9 mouse cellular contexts compared by ENCODE assay signal in genomic region chr7:137313904-137314691, GRCm38 (mm10). TPM values are rescaled to one million over a fixed set of nuclear protein-coding genes. Genes with fewer than 3 reads are reported as not detected.
DNase-seq lines count a peak whose midpoint lies in the region; TF ChIP-seq lines count a peak whose summit lies in the region.
"Had no signal": no experiment of that assay in that cellular context is flagged by ENCODE, and none has a peak within 500 bp of the region (broad histone marks: within the 10 kb centered on the region; RNA-seq: fewer than 3 reads in every experiment).

Gene Ebf3 (minus strand): TSS chr7:137314445.

- H3K4me3 ChIP-seq in layer of hippocampus, adult 2 months: peak within 1 kb of the TSS; percentile 36

- TF ChIP-seq CTCF in layer of hippocampus, adult 2 months (conservative IDR thresholded peaks at IDR 0.05): no peak

- intact Hi-C loops in left cerebral cortex, postnatal 36 days (cut with DNase I): loop anchor here (10.0 kb wide), 1 partner anchor 489 kb away; no protein-coding TSS in a partner anchor

- H3K27ac ChIP-seq in layer of hippocampus, adult 2 months: no peak within 1 kb of the TSS

- no peak for DNase-seq in layer of hippocampus, adult 2 months (ENCODE audit: low spot score in 2 of 2)
- no peak for DNase-seq in layer of hippocampus, adult 18-20 months (ENCODE audit: low spot score in 2 of 2)
- peak; percentile 81 for DNase-seq in embryo, embryonic 11.5 days (ENCODE audit: low read depth, low spot score)
- DNase-seq in heart, adult 9 months (ENCODE audit: low spot score in 2 of 2): peak; percentile 89
- peak; percentile 55 for DNase-seq in kidney, adult 9 months
- peak; percentile 76 for DNase-seq in lung, postnatal 10 days
- peak; percentile 86 for DNase-seq in skeletal muscle tissue, adult 2 months (ENCODE audit: low read depth, low spot score)
- DNase-seq in left cerebral cortex, postnatal 36 days (ENCODE audit: low spot score in 2 of 2): no peak

RNA-seq across cellular contexts. Expression of gene Ebf3, which starts in this region (rescaled TPM):
- total RNA-seq in layer of hippocampus, adult 2 months (2021): 1 to 10 TPM in 1 of 2 experiments, under 1 TPM in 1; 0.66 to 1.3 TPM
- under 1 TPM; 0.47 to 0.68 TPM for total RNA-seq in layer of hippocampus, adult 18-20 months (2021)
- total RNA-seq in left cerebral cortex, postnatal 36 days (2021): under 1 TPM; 0.32 to 0.72 TPM
- total RNA-seq: MEL had no signal

Comparison
In these comparisons a context has a peak if more than half of its experiments do, and no peak if none do; other contexts are left out.
1. DNase-seq: peak in embryo, embryonic 11.5 days (single experiment), heart, adult 9 months (2 of 2), kidney, adult 9 months (single experiment), lung, postnatal 10 days (single experiment) and skeletal muscle tissue, adult 2 months (single experiment); none in layer of hippocampus, adult 2 months (0 of 2), layer of hippocampus, adult 18-20 months (0 of 2) and left cerebral cortex, postnatal 36 days (0 of 2).